Mouse (Mus musculus) brown adipose tissue, adult 24 weeks (tissue): ENCODE data around the gene Ube3c. TPM values are rescaled to one million over a fixed set of nuclear protein-coding genes. Genes with fewer than 3 reads are reported as not detected.

ENCODE experiments used
- H3K27ac ChIP-seq: fragments of 200-500 bp; replicated peaks from 2 replicates; pipeline ENCODE4 v1.5.1; 2012; ENCODE audit warnings: low read depth, mild to moderate bottlenecking, low read length
- H3K4me1 ChIP-seq: fragments of 200-500 bp; 2 replicates; pipeline ENCODE4 v1.6.1; 2012; ENCODE audit warnings: low read length, mixed read lengths; ENCODE audit not compliant: control insufficient read depth, insufficient read depth, insufficient read length
- H3K4me3 ChIP-seq: fragments of 200-500 bp; 2 replicates; pipeline ENCODE4 v1.5.1; 2012; ENCODE audit warnings: low read depth, mild to moderate bottlenecking, low read length, moderate library complexity; ENCODE audit not compliant: insufficient read depth
- polyA plus RNA-seq: library from polyadenylated mRNA; stranded (reverse); fragments of >200 nt; gene quantifications from 2 replicates; pipeline ENCODE4 v1.2.4, GENCODE M21; 2012; ENCODE audit not compliant: missing spikeins, insufficient read depth, insufficient read length

The Ube3c gene
- polyA plus RNA-seq, 1 experiment: 22.0 TPM

GRCm38 (mm10) chr5:29712906-29713305, 143.9 kb downstream of the Ube3c start:
- Histone ChIP-seq H3K4me3 (no peak overlapping the region), H3K27ac (no peak overlapping the region)

DNA sequence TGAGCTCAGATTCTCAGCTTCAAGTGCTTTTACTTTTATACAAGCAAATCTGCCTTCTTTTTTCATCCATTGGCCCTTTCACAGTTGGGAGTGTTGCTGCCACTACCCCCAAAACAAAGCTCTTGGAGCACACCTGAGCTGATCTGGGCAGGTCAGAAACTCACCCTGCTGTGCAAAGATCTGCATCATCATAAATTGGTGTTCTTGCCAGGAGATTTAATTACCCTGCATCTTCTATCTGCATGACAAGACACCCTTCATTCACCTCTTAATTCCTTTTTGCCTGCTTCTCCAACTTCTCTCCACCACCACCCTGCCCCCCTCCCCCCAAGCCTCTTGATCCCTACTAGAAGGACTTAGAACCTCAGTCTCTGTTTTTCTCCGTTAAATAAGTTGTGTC, 152.1 kb downstream of the Ube3c start:
- Histone ChIP-seq H3K4me3 (no peak overlapping the region), H3K27ac (no peak overlapping the region), H3K4me1 (no peaks in the 10 kb centered on the region)

More at GRCm38 (mm10) chr5:29712906-29713305, 143.9 kb downstream of the Ube3c start:
- no peaks in the 10 kb centered on the region for H3K4me1 ChIP-seq

DNA sequence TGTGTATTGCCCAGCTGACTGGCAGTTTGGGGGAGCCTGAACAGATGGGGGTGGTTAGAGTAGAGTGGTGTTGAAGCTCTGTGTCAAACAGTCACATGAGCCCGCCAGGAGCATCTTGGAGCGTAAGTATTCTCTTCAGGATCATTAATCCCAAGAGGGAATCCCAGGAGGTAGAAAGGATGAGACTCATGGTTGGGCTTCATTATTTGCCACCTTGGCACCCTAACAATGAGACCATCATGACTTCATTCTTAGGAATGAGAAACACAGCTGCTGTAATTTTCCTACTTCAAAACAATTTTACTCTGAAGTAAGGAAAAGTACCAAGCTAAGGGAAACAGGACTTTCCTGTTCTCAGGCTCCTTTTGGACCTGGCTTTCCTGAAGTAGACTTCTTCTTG, 156.3 kb downstream of the Ube3c start:
- H3K4me3 ChIP-seq: no peak overlapping the region
- H3K4me1 ChIP-seq: no peaks in the 10 kb centered on the region
- H3K27ac ChIP-seq: no peak overlapping the region

Other genes starting within 250 kb of the Ube3c start
- gene Lmbr1, start 190.9 kb upstream of the Ube3c start, polyA plus RNA-seq: 4.3 and 5.7 TPM in 2 replicates
- gene Nom1, start 134.6 kb upstream of the Ube3c start, polyA plus RNA-seq: 4.0 and 11.7 TPM in 2 replicates
- gene Mnx1, start 90.8 kb upstream of the Ube3c start, polyA plus RNA-seq: not detected in 2 replicates
- 93.7 and 110 TPM in 2 replicates for gene Dnajb6, start 166.4 kb downstream of the Ube3c start, polyA plus RNA-seq
- not detected in 2 replicates for gene Gm5129, start 166.7 kb downstream of the Ube3c start, polyA plus RNA-seq